Mouse (Mus musculus): ENCODE data around the gene Ifna4. TPM values are rescaled to one million over a fixed set of nuclear protein-coding genes. Genes with fewer than 3 reads are reported as not detected.
"Not testable (repeated sequence)": the region's sequence is repeated elsewhere in the genome, so short reads cannot be mapped to it uniquely, and the experiment has no call there.

Gene Ifna4
- total RNA-seq (2021), result not detected
- long read RNA-seq, experiment 1, result 0 reads
- long read RNA-seq, experiment 2, result 0 reads

DNA sequence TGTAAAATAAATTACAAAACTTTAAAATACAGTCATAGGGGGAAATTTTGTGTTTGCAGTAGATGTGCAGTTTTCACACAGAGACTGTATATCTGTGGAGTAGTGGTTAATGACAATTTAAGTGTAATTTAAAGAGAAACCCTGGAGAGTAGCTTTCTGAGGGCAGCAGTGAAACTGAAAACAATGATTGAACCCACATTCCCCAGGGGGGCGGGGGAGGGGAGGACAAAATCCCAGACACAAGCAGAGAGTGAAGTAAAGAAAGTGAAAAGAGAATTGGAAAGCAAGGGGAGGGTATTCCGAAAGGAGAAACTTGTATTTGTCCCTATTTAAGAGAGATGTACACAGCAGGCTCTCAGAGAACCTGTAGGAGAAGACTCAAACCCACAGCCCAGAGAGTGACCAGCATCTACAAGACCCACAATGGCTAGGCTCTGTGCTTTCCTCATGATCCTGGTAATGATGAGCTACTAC is at the start of gene Ifna4:
Ifna4 (plus strand) TSS at position 424 of the 474 bp plus-strand sequence.
- no peak for DNase-seq (ENCODE audit: low spot score in 2 of 2)

DNA sequence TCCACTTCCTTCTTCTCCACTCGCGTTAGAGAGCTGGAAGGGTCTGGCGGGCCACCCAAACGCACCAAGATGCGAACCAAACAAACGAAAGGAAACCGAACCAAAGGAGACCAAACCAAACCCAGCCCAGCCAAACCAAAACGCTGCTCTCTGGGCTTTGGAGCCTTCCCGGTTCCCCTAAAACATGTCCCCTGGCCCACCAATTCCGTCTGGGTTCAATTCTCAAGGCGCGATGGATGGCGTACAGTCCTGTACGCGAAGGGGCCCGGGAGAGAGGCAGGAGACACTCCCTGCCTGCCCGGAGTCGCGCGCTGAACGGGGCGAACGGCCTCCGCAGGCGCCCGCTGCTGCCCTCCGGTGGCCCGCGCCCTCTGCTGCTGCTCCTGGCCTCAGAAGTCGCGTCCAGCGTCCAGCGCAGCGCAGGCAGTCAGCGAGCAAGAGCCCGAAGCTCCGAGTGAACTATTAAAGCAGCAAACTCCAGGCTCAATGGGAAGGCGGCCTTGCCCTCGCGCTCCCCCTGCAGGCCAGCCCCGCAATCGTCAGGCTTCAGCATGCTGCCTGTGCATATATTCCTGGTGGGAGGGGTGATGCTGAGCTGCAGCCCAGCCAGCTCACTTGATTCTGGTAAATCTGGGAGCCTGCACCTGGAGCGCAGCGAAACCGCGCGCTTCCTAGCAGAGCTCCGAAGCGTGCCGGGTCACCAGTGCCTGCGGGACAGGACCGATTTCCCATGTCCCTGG is 47.6 kb upstream of the Ifna4 start, which contains the start of gene Gm13275:
Gm13275 (plus strand) TSS at position 552 of the 740 bp plus-strand sequence.
- peak; percentile 51 to 63 for DNase-seq (ENCODE audit: low spot score in 2 of 2)

DNA sequence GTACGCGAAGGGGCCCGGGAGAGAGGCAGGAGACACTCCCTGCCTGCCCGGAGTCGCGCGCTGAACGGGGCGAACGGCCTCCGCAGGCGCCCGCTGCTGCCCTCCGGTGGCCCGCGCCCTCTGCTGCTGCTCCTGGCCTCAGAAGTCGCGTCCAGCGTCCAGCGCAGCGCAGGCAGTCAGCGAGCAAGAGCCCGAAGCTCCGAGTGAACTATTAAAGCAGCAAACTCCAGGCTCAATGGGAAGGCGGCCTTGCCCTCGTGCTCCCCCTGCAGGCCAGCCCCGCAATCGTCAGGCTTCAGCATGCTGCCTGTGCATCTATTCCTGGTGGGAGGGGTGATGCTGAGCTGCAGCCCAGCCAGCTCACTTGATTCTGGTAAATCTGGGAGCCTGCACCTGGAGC is 44.6 kb upstream of the Ifna4 start, which contains the start of gene Gm13279:
Gm13279 (plus strand) TSS at position 301 of the 400 bp plus-strand sequence.
- not testable (repeated sequence) for DNase-seq (ENCODE audit: low spot score in 2 of 2)

DNA sequence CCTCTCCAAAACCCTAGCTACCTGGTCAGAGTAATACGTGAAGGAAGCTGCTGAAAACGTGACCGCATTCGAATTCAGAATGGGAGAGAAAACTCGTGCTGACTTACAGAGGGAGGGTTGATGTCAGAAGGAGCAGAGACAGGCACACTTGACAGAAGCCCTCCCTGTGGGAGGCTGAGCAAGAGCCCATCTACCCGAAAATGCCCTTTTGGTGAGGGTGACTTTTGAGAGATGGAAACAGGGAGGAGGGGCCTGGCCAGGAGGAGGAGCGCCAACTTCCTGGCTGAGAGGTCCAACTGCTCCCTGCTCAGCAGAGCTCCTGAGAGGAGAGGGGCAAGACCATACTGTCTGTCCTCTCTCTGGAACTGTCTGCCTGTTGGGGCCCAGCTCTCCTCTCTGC is 42.3 kb upstream of the Ifna4 start, which contains the start of gene Gm13285:
Gm13285 (plus strand) TSS at position 301 of the 400 bp plus-strand sequence.
- DNase-seq (ENCODE audit: low spot score in 2 of 2), result not testable (repeated sequence)

DNA sequence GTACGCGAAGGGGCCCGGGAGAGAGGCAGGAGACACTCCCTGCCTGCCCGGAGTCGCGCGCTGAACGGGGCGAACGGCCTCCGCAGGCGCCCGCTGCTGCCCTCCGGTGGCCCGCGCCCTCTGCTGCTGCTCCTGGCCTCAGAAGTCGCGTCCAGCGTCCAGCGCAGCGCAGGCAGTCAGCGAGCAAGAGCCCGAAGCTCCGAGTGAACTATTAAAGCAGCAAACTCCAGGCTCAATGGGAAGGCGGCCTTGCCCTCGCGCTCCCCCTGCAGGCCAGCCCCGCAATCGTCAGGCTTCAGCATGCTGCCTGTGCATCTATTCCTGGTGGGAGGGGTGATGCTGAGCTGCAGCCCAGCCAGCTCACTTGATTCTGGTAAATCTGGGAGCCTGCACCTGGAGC is 38.7 kb upstream of the Ifna4 start, which contains the start of gene Gm13287:
Gm13287 (plus strand) TSS at position 301 of the 400 bp plus-strand sequence.
- DNase-seq (ENCODE audit: low spot score in 2 of 2), result not testable (repeated sequence)

DNA sequence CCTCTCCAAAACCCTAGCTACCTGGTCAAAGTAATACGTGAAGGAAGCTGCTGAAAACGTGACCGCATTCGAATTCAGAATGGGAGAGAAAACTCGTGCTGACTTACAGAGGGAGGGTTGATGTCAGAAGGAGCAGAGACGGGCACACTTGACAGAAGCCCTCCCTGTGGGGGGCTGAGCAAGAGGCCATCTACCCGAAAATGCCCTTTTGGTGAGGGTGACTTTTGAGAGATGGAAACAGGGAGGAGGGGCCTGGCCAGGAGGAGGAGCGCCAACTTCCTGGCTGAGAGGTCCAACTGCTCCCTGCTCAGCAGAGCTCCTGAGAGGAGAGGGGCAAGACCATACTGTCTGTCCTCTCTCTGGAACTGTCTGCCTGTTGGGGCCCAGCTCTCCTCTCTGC is 36.4 kb upstream of the Ifna4 start, which contains the start of gene Gm13288:
Gm13288 (plus strand) TSS at position 301 of the 400 bp plus-strand sequence.
- DNase-seq (ENCODE audit: low spot score in 2 of 2), result not testable (repeated sequence)

DNA sequence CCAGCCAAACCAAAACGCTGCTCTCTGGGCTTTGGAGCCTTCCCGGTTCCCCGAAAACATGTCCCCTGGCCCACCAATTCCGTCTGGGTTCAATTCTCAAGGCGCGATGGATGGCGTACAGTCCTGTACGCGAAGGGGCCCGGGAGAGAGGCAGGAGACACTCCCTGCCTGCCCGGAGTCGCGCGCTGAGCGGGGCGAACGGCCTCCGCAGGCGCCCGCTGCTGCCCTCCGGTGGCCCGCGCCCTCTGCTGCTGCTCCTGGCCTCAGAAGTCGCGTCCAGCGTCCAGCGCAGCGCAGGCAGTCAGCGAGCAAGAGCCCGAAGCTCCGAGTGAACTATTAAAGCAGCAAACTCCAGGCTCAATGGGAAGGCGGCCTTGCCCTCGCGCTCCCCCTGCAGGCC is 35.9 kb upstream of the Ifna4 start:
- DNase-seq (ENCODE audit: low spot score in 2 of 2), result peak in 1 of 2 experiments; percentile 17

DNA sequence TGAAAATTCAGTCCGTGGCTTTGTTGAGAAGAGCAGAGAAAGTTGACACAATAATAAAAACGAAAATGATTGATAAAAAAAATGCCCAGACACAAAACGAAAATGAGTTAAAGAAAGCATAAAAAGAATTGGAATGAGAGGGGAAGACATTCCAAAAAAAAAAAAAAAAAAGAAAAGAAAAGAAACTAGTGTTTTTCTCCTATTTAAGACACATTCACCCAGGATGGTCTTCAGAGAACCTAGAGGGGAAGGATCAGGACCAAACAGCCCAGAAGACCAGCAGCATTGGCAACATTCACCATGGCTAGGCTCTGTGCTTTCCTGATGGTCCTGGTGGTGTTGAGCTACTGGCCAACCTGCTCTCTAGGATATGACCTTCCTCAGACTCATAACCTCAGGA is 25.7 kb upstream of the Ifna4 start, which contains the start of gene Ifna7:
Ifna7 (plus strand) TSS at position 301 of the 400 bp plus-strand sequence.
- DNase-seq (ENCODE audit: low spot score in 2 of 2), result no peak

DNA sequence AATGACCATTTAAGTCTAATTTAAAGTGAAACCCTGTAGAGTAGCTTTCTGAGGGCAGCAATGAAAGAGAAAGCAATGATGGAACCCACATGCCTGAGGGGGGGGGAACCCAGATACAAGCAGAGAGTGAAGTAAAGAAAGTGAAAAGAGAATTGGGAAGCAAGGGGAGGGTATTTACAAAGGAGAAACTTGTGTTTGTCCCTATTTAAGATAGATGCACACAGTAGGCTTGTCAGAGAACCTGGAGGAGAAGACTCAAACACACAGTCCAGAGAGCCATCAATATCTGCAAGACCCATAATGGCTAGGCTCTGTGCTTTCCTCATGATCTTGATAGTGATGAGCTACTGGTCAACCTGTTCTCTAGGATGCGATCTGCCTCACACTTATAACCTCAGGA is 22.0 kb upstream of the Ifna4 start, which contains the start of gene Ifna11:
Ifna11 (plus strand) TSS at position 301 of the 400 bp plus-strand sequence.
- DNase-seq (ENCODE audit: low spot score in 2 of 2), result no peak

DNA sequence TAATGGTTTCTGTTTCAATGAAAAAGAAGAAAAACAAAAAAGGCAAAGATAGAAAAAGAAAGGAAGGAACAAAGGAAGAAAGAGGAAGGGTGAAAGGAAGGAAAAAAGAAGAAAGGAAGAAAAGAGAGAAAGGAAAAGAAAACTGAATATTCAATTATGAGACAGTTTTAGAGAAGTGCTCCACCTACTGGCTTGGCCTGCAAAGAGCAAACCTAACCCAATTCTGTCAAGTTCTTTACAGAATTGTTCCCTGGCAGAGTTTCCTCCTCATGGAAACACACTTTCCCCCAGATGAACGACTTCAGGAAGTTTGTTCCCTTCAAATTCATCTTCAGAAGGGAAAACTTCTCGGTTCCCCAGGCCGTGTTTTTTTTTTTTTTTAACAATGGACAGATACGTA is 18.7 kb upstream of the Ifna4 start:
- no peak for DNase-seq (ENCODE audit: low spot score in 2 of 2)

DNA sequence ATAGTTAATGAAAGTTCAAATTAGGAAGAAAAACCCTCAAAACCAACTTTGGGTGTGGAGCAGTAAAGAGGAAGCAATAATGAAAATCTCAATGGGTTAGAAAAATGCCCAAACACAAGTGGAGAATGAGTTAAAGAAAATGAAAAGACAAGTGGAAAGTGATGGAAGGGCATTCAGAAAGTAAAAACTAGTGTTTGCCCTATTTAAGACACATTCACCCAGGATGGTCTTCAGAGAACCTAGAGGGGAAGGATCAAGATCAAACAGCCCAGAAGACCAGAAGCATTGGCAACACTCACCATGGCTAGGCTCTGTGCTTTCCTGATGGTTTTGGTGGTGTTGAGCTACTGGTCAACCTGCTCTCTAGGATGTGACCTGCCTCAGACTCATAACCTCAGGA is 14.5 kb upstream of the Ifna4 start, which contains the start of gene Ifna6:
Ifna6 (plus strand) TSS at position 301 of the 400 bp plus-strand sequence.
- DNase-seq (ENCODE audit: low spot score in 2 of 2), result not testable (repeated sequence)

DNA sequence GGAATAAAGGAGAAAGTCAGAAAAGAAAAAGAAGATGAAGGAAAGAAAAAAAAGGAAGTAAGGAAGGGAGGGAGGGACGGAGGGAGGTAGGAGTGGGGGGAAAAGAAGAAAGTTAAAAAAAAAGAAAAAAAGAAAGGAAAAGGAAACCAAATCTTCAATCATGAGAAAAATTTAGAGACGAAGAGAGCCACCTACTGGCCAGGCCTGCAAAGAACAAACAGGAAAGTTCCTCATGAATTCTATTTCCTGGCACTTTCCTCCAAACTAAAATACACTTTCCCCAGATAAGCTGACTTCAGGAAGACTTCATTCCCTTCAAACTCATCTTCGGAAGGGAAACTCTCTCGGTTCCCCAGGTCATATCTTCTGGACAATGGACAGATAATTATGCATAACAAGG is 11.1 kb upstream of the Ifna4 start:
- DNase-seq (ENCODE audit: low spot score in 2 of 2), result peak in 1 of 2 experiments; percentile 19

DNA sequence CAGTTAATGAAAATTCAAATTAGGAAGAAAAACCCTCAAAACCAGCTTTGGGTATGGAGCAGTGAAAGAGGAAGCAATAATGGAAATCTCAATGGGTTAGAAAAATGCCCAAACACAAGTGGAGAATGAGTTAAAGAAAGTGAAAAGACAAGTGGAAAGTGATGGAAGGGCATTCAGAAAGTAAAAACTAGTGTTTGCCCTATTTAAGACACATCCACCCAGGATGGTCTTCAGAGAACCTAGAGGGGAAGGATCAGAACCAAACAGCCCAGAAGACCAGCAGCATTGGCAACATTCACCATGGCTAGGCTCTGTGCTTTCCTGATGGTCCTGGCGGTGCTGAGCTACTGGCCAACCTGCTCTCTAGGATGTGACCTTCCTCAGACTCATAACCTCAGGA is 6.4 kb upstream of the Ifna4 start, which contains the start of gene Ifna5:
Ifna5 (plus strand) TSS at position 301 of the 400 bp plus-strand sequence.
- DNase-seq (ENCODE audit: low spot score in 2 of 2), result not testable (repeated sequence)

DNA sequence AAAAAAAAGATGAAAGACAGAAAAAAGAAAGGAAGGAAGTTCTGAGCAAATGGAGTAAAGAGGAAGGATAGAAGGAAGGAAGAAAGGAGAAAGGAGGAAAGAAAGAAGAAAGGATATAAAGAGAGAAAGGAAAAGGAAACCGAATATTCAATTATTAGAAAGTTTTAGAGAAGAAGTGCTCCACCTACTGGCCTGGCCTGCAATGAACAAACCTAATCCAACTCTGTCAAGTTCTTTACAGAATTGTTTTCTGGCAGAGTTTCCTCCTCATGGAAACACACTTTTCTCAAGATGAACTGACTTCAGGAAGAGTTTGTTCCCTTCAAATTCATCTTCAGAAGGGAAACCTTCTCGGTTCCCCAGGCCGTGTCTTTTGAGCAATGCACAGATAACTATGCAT is 2.8 kb upstream of the Ifna4 start:
- no peak for DNase-seq (ENCODE audit: low spot score in 2 of 2)

DNA sequence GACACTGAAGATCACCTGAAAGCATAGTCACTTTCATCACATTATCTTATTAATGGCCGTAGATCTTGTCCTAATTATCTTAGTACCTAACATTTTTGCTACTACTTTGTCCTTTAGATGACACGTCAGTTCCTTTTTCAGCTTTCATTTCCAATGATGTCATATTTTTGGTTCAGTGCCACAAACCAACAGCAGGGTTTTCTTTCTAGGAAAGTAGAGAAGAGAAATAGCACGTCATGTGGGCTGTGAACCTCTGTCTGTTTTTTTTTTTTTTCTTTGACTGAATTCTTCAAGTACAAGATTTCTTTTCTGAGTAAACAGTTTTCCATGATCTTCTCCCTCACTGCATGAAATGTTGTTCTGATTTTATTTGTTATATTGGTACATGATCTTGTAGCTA is 1.6 kb upstream of the Ifna4 start:
- no peak for DNase-seq (ENCODE audit: low spot score in 2 of 2)

DNA sequence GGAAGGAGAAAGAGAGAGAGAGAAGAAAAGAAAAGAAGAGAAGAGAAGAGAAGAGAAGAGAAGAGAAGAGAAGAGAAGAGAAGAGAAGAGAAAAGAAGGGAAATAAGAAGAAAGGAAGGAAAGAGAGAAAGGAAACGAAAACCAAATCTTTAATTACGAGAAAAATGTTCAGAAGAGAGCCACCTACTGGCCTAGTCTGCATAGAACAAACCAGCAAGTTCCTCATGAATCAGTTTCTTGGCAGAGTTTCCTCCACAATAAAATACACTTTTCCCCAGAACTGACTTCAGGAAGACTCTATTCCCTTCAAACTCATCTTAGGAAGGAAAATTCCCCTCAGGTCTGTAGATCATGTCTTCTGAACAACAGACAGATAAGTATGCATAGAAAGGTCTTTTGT is 3.7 kb downstream of the Ifna4 start:
- no peak for DNase-seq (ENCODE audit: low spot score in 2 of 2)

DNA sequence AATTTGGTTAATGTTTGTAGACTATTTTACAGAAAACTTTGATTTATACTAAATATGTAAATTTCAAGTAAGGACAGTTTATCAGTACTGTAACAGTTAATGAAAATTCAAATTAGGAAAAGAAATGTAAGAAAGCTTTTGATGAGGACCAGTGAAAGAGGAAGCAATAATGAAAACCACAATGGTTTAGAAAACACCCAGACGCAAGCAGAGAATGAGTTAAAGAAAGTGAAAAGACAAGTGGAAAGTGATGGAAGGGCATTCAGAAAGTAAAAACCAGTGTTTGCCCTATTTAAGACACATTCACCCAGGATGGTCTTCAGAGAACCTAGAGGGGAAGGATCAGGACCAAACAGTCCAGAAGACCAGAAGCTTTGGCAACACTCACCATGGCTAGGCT is 8.0 kb downstream of the Ifna4 start, which contains the start of gene Ifna1:
Ifna1 (plus strand) TSS at position 390 of the 400 bp plus-strand sequence.
- DNase-seq (ENCODE audit: low spot score in 2 of 2), result no peak

DNA sequence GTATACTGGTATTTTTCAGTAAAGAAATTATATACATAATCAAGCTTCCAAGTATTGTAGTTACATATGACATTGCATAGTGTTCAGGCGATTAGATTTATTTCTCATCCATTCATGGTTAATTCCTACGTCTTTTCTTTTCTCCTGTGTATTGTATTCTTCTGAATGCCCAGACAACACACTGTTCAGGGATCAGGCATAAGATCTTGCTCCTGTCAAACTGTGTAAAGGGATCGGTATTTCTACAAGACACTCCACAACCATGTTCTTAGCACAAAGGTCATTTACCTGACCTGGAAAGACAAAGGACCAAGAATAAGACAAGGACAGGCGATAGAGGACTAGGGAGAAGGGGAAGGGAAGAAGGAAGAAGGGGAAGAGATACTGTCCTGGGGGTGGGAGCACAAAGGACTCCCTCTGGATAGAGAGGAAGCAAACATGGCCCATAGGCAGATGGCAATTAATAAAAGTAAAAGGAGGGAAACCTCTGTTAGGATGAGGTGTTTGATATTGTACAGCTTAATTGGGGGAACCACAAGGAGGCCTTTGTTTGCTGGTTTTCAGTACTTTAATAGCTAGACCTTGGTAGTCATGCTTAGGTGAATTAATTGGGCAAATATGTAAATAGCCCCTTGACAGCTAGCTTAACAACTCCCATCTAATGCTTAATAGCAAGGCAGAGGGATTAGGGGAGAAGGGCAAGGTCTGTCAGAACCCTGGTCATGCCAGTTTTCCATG is 9.5 kb downstream of the Ifna4 start:
- no peak for DNase-seq (ENCODE audit: low spot score in 2 of 2)

DNA sequence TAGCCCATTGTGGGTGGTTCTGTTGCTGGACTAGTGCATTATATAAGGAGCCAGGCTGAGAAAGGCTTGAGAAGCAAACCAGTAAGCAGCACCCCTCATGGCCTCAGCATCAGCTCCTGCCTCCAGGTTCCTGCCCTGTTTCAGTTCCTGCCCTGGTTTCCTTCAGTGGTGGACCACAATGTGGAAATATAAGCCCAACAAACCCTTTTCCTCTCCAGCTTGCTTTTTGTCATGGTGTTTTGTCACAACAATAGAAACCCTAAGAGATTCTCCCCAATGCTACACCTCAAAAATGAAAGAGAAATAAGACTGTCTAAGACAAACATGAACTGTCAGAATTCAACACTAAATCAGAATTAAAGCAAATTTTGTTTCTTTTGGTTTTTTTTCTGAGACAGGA is 17.6 kb downstream of the Ifna4 start:
- no peak for DNase-seq (ENCODE audit: low spot score in 2 of 2)

DNA sequence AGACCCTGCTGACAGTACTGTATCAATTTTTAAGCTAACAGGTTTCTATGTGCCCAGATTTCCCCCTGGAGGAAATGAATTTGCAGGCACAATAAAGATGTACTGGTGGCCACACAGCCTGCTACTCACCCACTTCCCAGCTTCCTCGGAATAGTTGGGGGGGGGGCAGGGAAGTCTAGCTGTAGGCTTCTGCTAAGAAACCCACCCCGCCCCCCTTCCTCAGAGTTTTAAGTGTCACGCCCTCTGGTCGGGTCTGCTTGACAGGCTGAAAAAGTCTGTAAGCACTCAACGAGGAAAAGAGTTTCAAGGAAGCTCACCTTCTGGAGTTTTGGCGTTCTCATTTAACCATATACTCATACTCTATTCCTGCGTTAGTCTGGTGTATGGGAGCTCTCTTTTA is 21.6 kb downstream of the Ifna4 start:
- no peak for DNase-seq (ENCODE audit: low spot score in 2 of 2)

DNA sequence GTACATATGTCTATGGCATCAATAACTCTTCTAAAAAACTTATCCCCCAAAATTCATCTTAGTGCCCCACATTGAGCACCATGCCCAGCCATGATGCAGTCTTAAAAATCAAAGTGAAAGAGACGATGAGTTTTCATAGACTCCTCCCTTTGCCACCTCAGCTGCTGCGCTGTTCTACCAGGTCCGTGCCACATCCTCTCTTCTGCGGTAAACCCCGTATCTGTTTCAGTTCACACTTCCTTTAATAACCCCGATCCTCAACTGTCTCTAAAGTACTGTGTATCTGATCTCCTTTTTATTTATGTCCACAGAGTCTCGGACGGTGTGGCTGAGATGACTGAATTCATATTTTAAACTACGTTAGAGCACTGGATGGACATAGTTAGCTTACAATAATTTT is 22.9 kb downstream of the Ifna4 start:
- no peak for DNase-seq (ENCODE audit: low spot score in 2 of 2)
